Mouse (Mus musculus) midbrain, embryonic 12.5 days (tissue): ENCODE results near the gene Dlgap1. TPM values are rescaled to one million over a fixed set of nuclear protein-coding genes. Genes with fewer than 3 reads are reported as not detected.

Experiments
- ATAC-seq: fragments of 200-750 bp; cut with Nextera tagmentation; 2 replicates; pipeline ENCODE4 v1.8.0; 2017; ENCODE audit warnings: low read depth, moderate TSS enrichment, moderate library complexity; ENCODE audit not compliant: low FRiP score
- H3K27ac ChIP-seq: fragments of 300-500 bp; sonication (generic); replicated peaks from 2 replicates; pipeline ENCODE4 v1.5.1; 2016; ENCODE audit warnings: mild to moderate bottlenecking
- H3K27me3 ChIP-seq: fragments of 300-500 bp; sonication (generic); 2 replicates; pipeline ENCODE4 v1.6.1; 2016; ENCODE audit warnings: mild to moderate bottlenecking
- H3K36me3 ChIP-seq: fragments of 300-500 bp; sonication (generic); 2 replicates; pipeline ENCODE4 v1.6.1; 2016
- H3K4me1 ChIP-seq: fragments of 300-500 bp; sonication (generic); 2 replicates; pipeline ENCODE4 v1.6.1; 2016
- H3K4me2 ChIP-seq: fragments of 300-500 bp; sonication (generic); replicated peaks from 2 replicates; pipeline ENCODE4 v1.6.1; 2016; ENCODE audit warnings: mild to moderate bottlenecking, moderate library complexity
- H3K4me3 ChIP-seq: fragments of 300-500 bp; sonication (generic); 2 replicates; pipeline ENCODE4 v1.5.1; 2016; ENCODE audit warnings: mild to moderate bottlenecking
- H3K9ac ChIP-seq: fragments of 300-500 bp; sonication (generic); replicated peaks from 2 replicates; pipeline ENCODE4 v1.6.1; 2016; ENCODE audit warnings: mild to moderate bottlenecking, moderate library complexity
- H3K9me3 ChIP-seq: fragments of 300-500 bp; sonication (generic); 2 replicates; pipeline ENCODE4 v1.6.1; 2016; ENCODE audit warnings: mild to moderate bottlenecking
- WGBS: fragments of 180-500 bp; shearing (Covaris S2); methylation state at CpG from one replicate; pipeline ENCODE4 v1.1.7; 2016; 5-methylcytosine and 5-hydroxymethylcytosine counted together
- polyA plus RNA-seq: library from polyadenylated mRNA; unstranded; fragments of >200 nt; fragmentation: Nextera tagmentation; extraction: Ambion mirVana; gene quantifications from 2 replicates; pipeline ENCODE4 v1.2.1, GENCODE M21; 2016

Gene Dlgap1
- 4.8 and 6.6 TPM in 2 replicates for polyA plus RNA-seq

- Histone ChIP-seq H3K9me3 (no peaks in the 10 kb centered on the region), H3K36me3 (no peaks in the 10 kb centered on the region), H3K9ac (peak within 1 kb of the TSS; percentile 72), H3K27me3 (peaks cover 27% of the 10 kb centered on the region), H3K27ac (peak within 1 kb of the TSS; percentile 78), H3K4me2 (peak within 1 kb of the TSS; percentile 96), H3K4me1 (0 out of 2 replicates have a peak, but pooled peaks cover 12% of the 10 kb centered on the region), H3K4me3 (peak within 1 kb of the TSS; percentile 71)
- WGBS: under 1% methylated on average over 99 of the region's 105 CpGs
- ATAC-seq: peak; percentile 95
Observed at GRCm38 (mm10) chr17:69969021-69969815, at the start of gene Dlgap1. TSS of gene Dlgap1 (plus strand) at chr17:69969073.

GRCm38 (mm10) chr17:69954936-69955335, 13.9 kb upstream of the Dlgap1 start:
- Histone ChIP-seq H3K27ac (no peak overlapping the region), H3K4me3 (no peak overlapping the region), H3K9ac (no peak overlapping the region), H3K4me2 (no peak overlapping the region), H3K27me3 (no peaks in the 10 kb centered on the region), H3K36me3 (no peaks in the 10 kb centered on the region), H3K9me3 (no peaks in the 10 kb centered on the region), H3K4me1 (no peaks in the 10 kb centered on the region)
- 86% methylated on average over 1 of the region's 1 CpGs for WGBS
- ATAC-seq: no peak

- Histone ChIP-seq H3K4me2 (peak overlapping the region; percentile 96), H3K4me3 (peak overlapping the region; percentile 71), H3K36me3 (no peaks in the 10 kb centered on the region), H3K27ac (0 out of 2 replicates have a peak overlapping the region, but pooled peaks have one; percentile 78), H3K27me3 (peaks cover 27% of the 10 kb centered on the region), H3K9ac (peak overlapping the region; percentile 72), H3K4me1 (0 out of 2 replicates have a peak, but pooled peaks cover 12% of the 10 kb centered on the region), H3K9me3 (no peaks in the 10 kb centered on the region)
- peak; percentile 35 for ATAC-seq
- WGBS: under 1% methylated on average over 43 of the region's 43 CpGs
Observed at GRCm38 (mm10) chr17:69969816-69970750, 1.2 kb downstream of the Dlgap1 start.

GRCm38 (mm10) chr17:69973081-69973480, 4.2 kb downstream of the Dlgap1 start:
- WGBS: 85% methylated on average over 3 of the region's 3 CpGs
- Histone ChIP-seq H3K9me3 (no peaks in the 10 kb centered on the region), H3K4me2 (no peak overlapping the region), H3K4me3 (no peak overlapping the region), H3K36me3 (no peaks in the 10 kb centered on the region), H3K27me3 (peaks cover 27% of the 10 kb centered on the region), H3K9ac (no peak overlapping the region), H3K4me1 (0 out of 2 replicates have a peak, but pooled peaks cover 12% of the 10 kb centered on the region), H3K27ac (no peak overlapping the region)
- no peak for ATAC-seq

- H3K9ac ChIP-seq: no peak overlapping the region
- no peaks in the 10 kb centered on the region for H3K9me3 ChIP-seq
- H3K27ac ChIP-seq: no peak overlapping the region
- H3K4me3 ChIP-seq: no peak overlapping the region
- ATAC-seq: no peak
- no peak overlapping the region for H3K4me2 ChIP-seq
- 67% methylated on average over 6 of the region's 6 CpGs for WGBS
- peaks cover 24% of the 10 kb centered on the region for H3K27me3 ChIP-seq
- H3K36me3 ChIP-seq: no peaks in the 10 kb centered on the region
- 0 out of 2 replicates have a peak, but pooled peaks cover 12% of the 10 kb centered on the region for H3K4me1 ChIP-seq
Observed at GRCm38 (mm10) chr17:69973991-69974390, 5.1 kb downstream of the Dlgap1 start.

- Histone ChIP-seq H3K27me3 (no peaks in the 10 kb centered on the region), H3K9ac (no peak overlapping the region), H3K4me3 (no peak overlapping the region), H3K27ac (no peak overlapping the region), H3K4me2 (no peak overlapping the region), H3K9me3 (no peaks in the 10 kb centered on the region), H3K36me3 (no peaks in the 10 kb centered on the region), H3K4me1 (no peaks in the 10 kb centered on the region)
- 68% methylated on average over 6 of the region's 6 CpGs for WGBS
- ATAC-seq: no peak
Observed at GRCm38 (mm10) chr17:69982236-69982923, 13.5 kb downstream of the Dlgap1 start.

GRCm38 (mm10) chr17:69996406-69996805, 27.5 kb downstream of the Dlgap1 start:
- Histone ChIP-seq H3K4me1 (no peaks in the 10 kb centered on the region), H3K4me2 (no peak overlapping the region), H3K36me3 (no peaks in the 10 kb centered on the region), H3K9ac (no peak overlapping the region), H3K27ac (no peak overlapping the region), H3K9me3 (no peaks in the 10 kb centered on the region), H3K27me3 (no peaks in the 10 kb centered on the region), H3K4me3 (no peak overlapping the region)
- no peak for ATAC-seq
- WGBS: 79% methylated on average over 2 of the region's 2 CpGs

- no peaks in the 10 kb centered on the region for H3K27me3 ChIP-seq
- no peak overlapping the region for H3K27ac ChIP-seq
- no peak overlapping the region for H3K9ac ChIP-seq
- 88% methylated on average over 3 of the region's 3 CpGs for WGBS
- H3K4me1 ChIP-seq: no peaks in the 10 kb centered on the region
- H3K4me3 ChIP-seq: no peak overlapping the region
- no peaks in the 10 kb centered on the region for H3K9me3 ChIP-seq
- no peaks in the 10 kb centered on the region for H3K36me3 ChIP-seq
- H3K4me2 ChIP-seq: no peak overlapping the region
- ATAC-seq: no peak
Observed at GRCm38 (mm10) chr17:70002026-70002425, 33.2 kb downstream of the Dlgap1 start.

GRCm38 (mm10) chr17:70004628-70005027, 35.8 kb downstream of the Dlgap1 start:
- Histone ChIP-seq H3K4me2 (no peak overlapping the region), H3K9me3 (no peaks in the 10 kb centered on the region), H3K27me3 (no peaks in the 10 kb centered on the region), H3K36me3 (no peaks in the 10 kb centered on the region), H3K4me3 (no peak overlapping the region), H3K9ac (no peak overlapping the region), H3K27ac (no peak overlapping the region), H3K4me1 (no peaks in the 10 kb centered on the region)
- no peak for ATAC-seq
- 74% methylated on average over 6 of the region's 6 CpGs for WGBS

- Histone ChIP-seq H3K27me3 (no peaks in the 10 kb centered on the region), H3K4me1 (no peaks in the 10 kb centered on the region), H3K27ac (no peak overlapping the region), H3K36me3 (no peaks in the 10 kb centered on the region), H3K4me3 (no peak overlapping the region), H3K4me2 (no peak overlapping the region), H3K9me3 (no peaks in the 10 kb centered on the region), H3K9ac (no peak overlapping the region)
- ATAC-seq: no peak
- 93% methylated on average over 5 of the region's 5 CpGs for WGBS
Observed at GRCm38 (mm10) chr17:70007607-70008006, 38.7 kb downstream of the Dlgap1 start.

- no peaks in the 10 kb centered on the region for H3K4me1 ChIP-seq
- H3K4me2 ChIP-seq: no peak overlapping the region
Observed at GRCm38 (mm10) chr17:70016511-70016910, 47.6 kb downstream of the Dlgap1 start.

More at GRCm38 (mm10) chr17:70016511-70016910, 47.6 kb downstream of the Dlgap1 start:
- Histone ChIP-seq H3K9me3 (no peaks in the 10 kb centered on the region), H3K9ac (no peak overlapping the region), H3K4me3 (no peak overlapping the region), H3K27me3 (no peaks in the 10 kb centered on the region), H3K27ac (no peak overlapping the region), H3K36me3 (no peaks in the 10 kb centered on the region)
- WGBS: 71% methylated on average over 7 of the region's 7 CpGs
- ATAC-seq: no peak
